Comparison of ENCODE assay signal across 10 mouse cellular contexts in genomic region chr5:28238152-28238551, GRCm38 (mm10). TPM values are rescaled to one million over a fixed set of nuclear protein-coding genes. Genes with fewer than 3 reads are reported as not detected.
DNase-seq lines count a peak whose midpoint lies in the region; ATAC-seq lines count a peak whose summit lies in the region.
"Had no signal": no experiment of that assay in that cellular context is flagged by ENCODE, and none has a peak within 500 bp of the region (broad histone marks: within the 10 kb centered on the region; RNA-seq: fewer than 3 reads in every experiment).

No protein-coding gene starts in this region.

- DNase-seq in neural tube, embryonic 10.5 days (ENCODE audit: extremely low spot score, low spot score), result peak; percentile 49
- DNase-seq in cerebellum, adult 9-11 months, result peak; percentile 83
- DNase-seq in spleen, postnatal 14 days (ENCODE audit: low spot score in 2 of 2), result no peak
- DNase-seq in thymus, postnatal 36 days, result no peak
- no peak for DNase-seq in forebrain, embryonic 14.5 days (ENCODE audit: low spot score)
- DNase-seq: heart, postnatal 14 days had no signal

- no peak for ATAC-seq in neural tube, embryonic 15.5 days (ENCODE audit: low FRiP score)
- ATAC-seq in hindbrain, embryonic 16.5 days, result 0 out of 2 replicates have a peak, but pooled peaks have one; percentile 25
- ATAC-seq in forebrain, embryonic 14.5 days, result no peak
- ATAC-seq: forebrain, embryonic 15.5 days had no signal

- H3K4me3 ChIP-seq in neural tube, embryonic 15.5 days (replicated peaks), result no peak overlapping the region
- H3K4me3 ChIP-seq in hindbrain, embryonic 16.5 days (ENCODE audit: low read length), result no peak overlapping the region
- no peak overlapping the region for H3K4me3 ChIP-seq in forebrain, embryonic 14.5 days (ENCODE audit: low read depth, low read length)
- H3K4me3 ChIP-seq: forebrain, embryonic 15.5 days; lung, embryonic 15.5 days had no signal

- H3K4me2 ChIP-seq in neural tube, embryonic 15.5 days, result no peak overlapping the region
- H3K4me2 ChIP-seq in hindbrain, embryonic 16.5 days (ENCODE audit: low read length), result no peak overlapping the region
- no peak overlapping the region for H3K4me2 ChIP-seq in forebrain, embryonic 14.5 days (ENCODE audit: low read length)
- H3K4me2 ChIP-seq: forebrain, embryonic 15.5 days; lung, embryonic 15.5 days had no signal

- H3K27ac ChIP-seq in neural tube, embryonic 15.5 days (replicated peaks), result no peak overlapping the region
- no peak overlapping the region for H3K27ac ChIP-seq in hindbrain, embryonic 16.5 days (ENCODE audit: low read depth, low read length)
- H3K27ac ChIP-seq in forebrain, embryonic 14.5 days (ENCODE audit: low read depth, low read length), result no peak overlapping the region
- H3K27ac ChIP-seq: forebrain, embryonic 15.5 days; lung, embryonic 15.5 days had no signal

- H3K36me3 ChIP-seq in neural tube, embryonic 15.5 days, result no peaks in the 10 kb centered on the region
- H3K36me3 ChIP-seq in hindbrain, embryonic 16.5 days (ENCODE audit: control insufficient read depth, insufficient read depth, low read length), result no peaks in the 10 kb centered on the region
- H3K36me3 ChIP-seq in forebrain, embryonic 14.5 days (ENCODE audit: control insufficient read depth, insufficient read depth, low read length), result no peaks in the 10 kb centered on the region
- H3K36me3 ChIP-seq: forebrain, embryonic 15.5 days; lung, embryonic 15.5 days had no signal

- H3K9me3 ChIP-seq in neural tube, embryonic 15.5 days (replicated peaks), result no peaks in the 10 kb centered on the region
- no peaks in the 10 kb centered on the region for H3K9me3 ChIP-seq in hindbrain, embryonic 16.5 days (ENCODE audit: control insufficient read depth, low read length)
- H3K9me3 ChIP-seq in forebrain, embryonic 14.5 days (replicated peaks; ENCODE audit: control insufficient read depth, low read length), result no peaks in the 10 kb centered on the region
- H3K9me3 ChIP-seq: forebrain, embryonic 15.5 days; lung, embryonic 15.5 days had no signal

- WGBS in neural tube, embryonic 15.5 days, result 23% methylated on average over 4 of the region's 4 CpGs
- WGBS in hindbrain, embryonic 16.5 days, result 24% methylated on average over 4 of the region's 4 CpGs
- 17% methylated on average over 4 of the region's 4 CpGs for WGBS in forebrain, embryonic 14.5 days

- H3K4me1 ChIP-seq in neural tube, embryonic 15.5 days, result no peaks in the 10 kb centered on the region
- H3K4me1 ChIP-seq in hindbrain, embryonic 16.5 days (ENCODE audit: control insufficient read depth, insufficient read depth, low read depth, low read length), result no peaks in the 10 kb centered on the region
- no peaks in the 10 kb centered on the region for H3K4me1 ChIP-seq in forebrain, embryonic 14.5 days (ENCODE audit: control insufficient read depth, insufficient read depth, low read length)
- H3K4me1 ChIP-seq: forebrain, embryonic 15.5 days; lung, embryonic 15.5 days had no signal

- no peak overlapping the region for H3K9ac ChIP-seq in neural tube, embryonic 15.5 days (replicated peaks)
- H3K9ac ChIP-seq in hindbrain, embryonic 16.5 days (ENCODE audit: low read depth, low read length), result no peak overlapping the region
- no peak overlapping the region for H3K9ac ChIP-seq in forebrain, embryonic 14.5 days (ENCODE audit: low read length)
- H3K9ac ChIP-seq: forebrain, embryonic 15.5 days; lung, embryonic 15.5 days had no signal

- no peaks in the 10 kb centered on the region for H3K27me3 ChIP-seq in neural tube, embryonic 15.5 days (replicated peaks)
- H3K27me3 ChIP-seq in hindbrain, embryonic 16.5 days (replicated peaks; ENCODE audit: control insufficient read depth, insufficient read depth, low read length), result no peaks in the 10 kb centered on the region
- H3K27me3 ChIP-seq in forebrain, embryonic 14.5 days (replicated peaks; ENCODE audit: control insufficient read depth, insufficient read depth, low read length), result no peaks in the 10 kb centered on the region
- H3K27me3 ChIP-seq: forebrain, embryonic 15.5 days; lung, embryonic 15.5 days had no signal

RNA-seq across cellular contexts. Expression of gene Cnpy1, which starts 7.5 kb away (rescaled TPM):
- 0.42 and 0.51 TPM in 2 replicates for polyA plus RNA-seq in neural tube, embryonic 15.5 days (2015; fragmentation: Nextera tagmentation; extraction: Ambion mirVana)
- 25.0 and 35.3 TPM in 2 replicates for polyA plus RNA-seq in hindbrain, embryonic 16.5 days (2015; fragmentation: Nextera tagmentation; extraction: Ambion mirVana)
- 1.1 TPM in 2 replicates for polyA plus RNA-seq in forebrain, embryonic 14.5 days (2014; fragmentation: Nextera tagmentation; extraction: Ambion mirVana)

Comparison
In these comparisons a context has a peak if more than half of its experiments do, and no peak if none do; other contexts are left out.
1. DNase-seq: peak in neural tube, embryonic 10.5 days (single experiment) and cerebellum, adult 9-11 months (single experiment); none in spleen, postnatal 14 days (0 of 2), thymus, postnatal 36 days (0 of 2) and forebrain, embryonic 14.5 days (single experiment).
2. RNA of gene Cnpy1, which starts 7.5 kb away (polyA plus RNA-seq): 25.0 to 35.3 TPM in hindbrain, embryonic 16.5 days; 1.1 TPM in forebrain, embryonic 14.5 days and 0.42 to 0.51 TPM in neural tube, embryonic 15.5 days; every median in the first group is over 10 times any median in the second.